Mouse (Mus musculus): ENCODE data around the gene Galm.

- no peak for TF ChIP-seq CTCF (IDR thresholded peaks at IDR 0.05; ENCODE audit: control insufficient read depth, insufficient read depth, insufficient read length)
- no peak for TF ChIP-seq USF1 (IDR thresholded peaks at IDR 0.05; ENCODE audit: low read depth)
- no peak for TF ChIP-seq FOSL1 (IDR thresholded peaks at IDR 0.05; ENCODE audit: insufficient read depth, low read length, poor library complexity, severe bottlenecking)
- no peak for TF ChIP-seq MYOG (IDR thresholded peaks at IDR 0.05; ENCODE audit: control insufficient read depth, extremely low read depth, insufficient read length)
- no peak for TF ChIP-seq MAX (IDR thresholded peaks at IDR 0.05)
- no peak for TF ChIP-seq CEBPB (IDR thresholded peaks at IDR 0.05; ENCODE audit: low read depth)
Measured at GRCm38 (mm10) chr17:80148995-80149388, 21.7 kb downstream of the Galm start.
